Mouse (Mus musculus) kidney, postnatal 10 days (tissue): ENCODE data around the gene Dtnb.
"Not testable (repeated sequence)": the region's sequence is repeated elsewhere in the genome, so short reads cannot be mapped to it uniquely, and the experiment has no call there.

Experiments used
- DNase-seq: peaks from one replicate; pipeline ENCODE4 v3.0.0; 2021; ENCODE audit warnings: mixed read lengths

The Dtnb gene

GRCm38 (mm10) chr12:3663386-3663785, 91.2 kb downstream of the Dtnb start:
- no peak for DNase-seq

- no peak for DNase-seq
These were observed 97.8 kb downstream of the Dtnb start for GRCm38 (mm10) chr12:3669971-3670381.

GRCm38 (mm10) chr12:3671117-3671516, 98.9 kb downstream of the Dtnb start:
- no peak for DNase-seq

- DNase-seq, result no peak
These were observed 100.6 kb downstream of the Dtnb start for GRCm38 (mm10) chr12:3672786-3673185.

- DNase-seq, result no peak
These were observed 101.7 kb downstream of the Dtnb start for GRCm38 (mm10) chr12:3673886-3674285.

GRCm38 (mm10) chr12:3674913-3675312, 102.7 kb downstream of the Dtnb start:
- no peak for DNase-seq

- DNase-seq, result no peak
These were observed 108.5 kb downstream of the Dtnb start for GRCm38 (mm10) chr12:3680721-3681120.

GRCm38 (mm10) chr12:3683041-3683440, 110.9 kb downstream of the Dtnb start:
- DNase-seq, result no peak

GRCm38 (mm10) chr12:3686419-3686940, 114.3 kb downstream of the Dtnb start:
- no peak for DNase-seq

GRCm38 (mm10) chr12:3690926-3691529, 118.8 kb downstream of the Dtnb start:
- DNase-seq, result not testable (repeated sequence)

GRCm38 (mm10) chr12:3692795-3693392, 120.7 kb downstream of the Dtnb start:
- DNase-seq, result no peak

- DNase-seq, result peak; percentile 70
These were observed 123.7 kb downstream of the Dtnb start for GRCm38 (mm10) chr12:3695741-3696501.

GRCm38 (mm10) chr12:3700503-3700902, 128.3 kb downstream of the Dtnb start:
- DNase-seq, result no peak

- DNase-seq, result no peak
These were observed 130.7 kb downstream of the Dtnb start for GRCm38 (mm10) chr12:3702903-3703302.

- no peak for DNase-seq
These were observed 147.1 kb downstream of the Dtnb start for GRCm38 (mm10) chr12:3719151-3719721.

- no peak for DNase-seq
These were observed 148.3 kb downstream of the Dtnb start for GRCm38 (mm10) chr12:3720527-3720926.

- peak; percentile 84 for DNase-seq
These were observed 151.6 kb downstream of the Dtnb start for GRCm38 (mm10) chr12:3723762-3724161.

- DNase-seq, result no peak
These were observed 152.7 kb downstream of the Dtnb start for GRCm38 (mm10) chr12:3724822-3725370.

GRCm38 (mm10) chr12:3729521-3730075, 157.4 kb downstream of the Dtnb start:
- no peak for DNase-seq

- DNase-seq, result no peak
These were observed 160.6 kb downstream of the Dtnb start for GRCm38 (mm10) chr12:3732623-3733265.

- no peak for DNase-seq
These were observed 161.1 kb downstream of the Dtnb start for GRCm38 (mm10) chr12:3733328-3733727.

- DNase-seq, result peak; percentile 36
These were observed 164.8 kb downstream of the Dtnb start for GRCm38 (mm10) chr12:3737009-3737408.
